Mouse (Mus musculus) midbrain, embryonic 13.5 days (tissue): ENCODE data around the gene Nr5a1. TPM values are rescaled to one million over a fixed set of nuclear protein-coding genes. Genes with fewer than 3 reads are reported as not detected.
A peak's percentile ranks its signal among the peaks of the same experiment; 100 is the strongest.

Source experiments
- ATAC-seq: fragments of 200-750 bp; cut with Nextera tagmentation; 2 replicates; pipeline ENCODE4 v1.8.0; 2017; ENCODE audit warnings: mild to moderate bottlenecking, moderate TSS enrichment, moderate library complexity
- H3K27ac ChIP-seq: fragments of 300-500 bp; sonication (generic); 2 replicates; pipeline ENCODE4 v1.5.1; 2015; ENCODE audit warnings: inconsistent platforms, mild to moderate bottlenecking, moderate library complexity
- H3K27me3 ChIP-seq: fragments of 300-500 bp; sonication (generic); 2 replicates; pipeline ENCODE4 v1.6.1; 2015; ENCODE audit warnings: mild to moderate bottlenecking, inconsistent platforms
- H3K36me3 ChIP-seq: fragments of 300-500 bp; sonication (generic); 2 replicates; pipeline ENCODE4 v1.6.1; 2015; ENCODE audit warnings: mild to moderate bottlenecking, inconsistent platforms
- H3K4me1 ChIP-seq: fragments of 300-500 bp; sonication (generic); replicated peaks from 2 replicates; pipeline ENCODE4 v1.6.1; 2015; ENCODE audit warnings: inconsistent platforms
- H3K4me2 ChIP-seq: fragments of 300-500 bp; sonication (generic); replicated peaks from 2 replicates; pipeline ENCODE4 v1.6.1; 2015; ENCODE audit warnings: moderate library complexity, mild to moderate bottlenecking, inconsistent platforms
- H3K4me3 ChIP-seq: fragments of 300-500 bp; sonication (generic); replicated peaks from 2 replicates; pipeline ENCODE4 v1.5.1; 2015; ENCODE audit warnings: mild to moderate bottlenecking, inconsistent platforms
- H3K9ac ChIP-seq: fragments of 300-500 bp; sonication (generic); replicated peaks from 2 replicates; pipeline ENCODE4 v1.6.1; 2015; ENCODE audit warnings: mild to moderate bottlenecking, inconsistent platforms
- H3K9me3 ChIP-seq: fragments of 300-500 bp; sonication (generic); 2 replicates; pipeline ENCODE4 v1.6.1; 2016; ENCODE audit warnings: mild to moderate bottlenecking, inconsistent platforms
- WGBS: fragments of 180-500 bp; shearing (Covaris S2); methylation state at CpG from one replicate; pipeline ENCODE4 v1.1.7; 2015; 5-methylcytosine and 5-hydroxymethylcytosine counted together
- polyA plus RNA-seq: library from polyadenylated mRNA; unstranded; fragments of >200 nt; fragmentation: Nextera tagmentation; extraction: Ambion mirVana; gene quantifications from 2 replicates; pipeline ENCODE4 v1.2.1, GENCODE M21; 2015

Nr5a1 gene
- polyA plus RNA-seq, 1 experiment from 2014 or later: 0.77 TPM

- no peaks in the 10 kb centered on the region for H3K36me3 ChIP-seq
- ATAC-seq: no peak
- no peaks in the 10 kb centered on the region for H3K9me3 ChIP-seq
- H3K27me3 ChIP-seq: peaks cover 28% of the 10 kb centered on the region
- 75% methylated on average over 8 of the region's 8 CpGs for WGBS
- H3K4me3 ChIP-seq: no peak overlapping the region
- H3K4me2 ChIP-seq: no peak overlapping the region
- no peak overlapping the region for H3K9ac ChIP-seq
- H3K4me1 ChIP-seq: peaks cover 7% of the 10 kb centered on the region
- no peak overlapping the region for H3K27ac ChIP-seq
Observed at GRCm38 (mm10) chr2:38718676-38719075, 4.3 kb upstream of the Nr5a1 start.

- Histone ChIP-seq H3K4me2 (no peak overlapping the region), H3K27ac (no peak overlapping the region), H3K4me1 (peaks cover 7% of the 10 kb centered on the region), H3K9me3 (no peaks in the 10 kb centered on the region), H3K9ac (no peak overlapping the region), H3K27me3 (peaks cover 41% of the 10 kb centered on the region), H3K36me3 (no peaks in the 10 kb centered on the region), H3K4me3 (no peak overlapping the region)
- WGBS: 93% methylated on average over 2 of the region's 2 CpGs
- no peak for ATAC-seq
Observed at GRCm38 (mm10) chr2:38717436-38717835, 3.1 kb upstream of the Nr5a1 start.

- Histone ChIP-seq H3K9ac (no peak overlapping the region), H3K36me3 (no peaks in the 10 kb centered on the region), H3K27me3 (peaks cover 69% of the 10 kb centered on the region), H3K27ac (no peak overlapping the region), H3K4me2 (no peak overlapping the region), H3K9me3 (no peaks in the 10 kb centered on the region), H3K4me1 (peaks cover 22% of the 10 kb centered on the region), H3K4me3 (no peak overlapping the region)
- ATAC-seq: no peak
- 80% methylated on average over 3 of the region's 3 CpGs for WGBS
Observed at GRCm38 (mm10) chr2:38713596-38713995, 746 bp downstream of the Nr5a1 start.

- Histone ChIP-seq H3K27me3 (peaks cover 78% of the 10 kb centered on the region), H3K9me3 (no peaks in the 10 kb centered on the region), H3K36me3 (no peaks in the 10 kb centered on the region), H3K4me3 (no peak overlapping the region), H3K4me2 (no peak overlapping the region; the same call in 1 of the 2 replicates), H3K4me1 (peaks cover 22% of the 10 kb centered on the region), H3K9ac (no peak overlapping the region), H3K27ac (no peak overlapping the region)
- no peak for ATAC-seq
- WGBS: 24% methylated on average over 11 of the region's 11 CpGs
Observed at GRCm38 (mm10) chr2:38712769-38713125, 1.6 kb downstream of the Nr5a1 start.

GRCm38 (mm10) chr2:38712076-38712768 lies 2.1 kb downstream of the Nr5a1 start:
- Histone ChIP-seq H3K4me1 (peaks cover 22% of the 10 kb centered on the region), H3K27me3 (peaks cover 83% of the 10 kb centered on the region), H3K4me2 (peak overlapping the region; percentile 50), H3K9me3 (no peaks in the 10 kb centered on the region), H3K4me3 (peak overlapping the region; percentile 32), H3K36me3 (no peaks in the 10 kb centered on the region), H3K27ac (no peak overlapping the region), H3K9ac (peak overlapping the region; percentile 39; the same call in 1 of the 2 replicates)
- no peak for ATAC-seq
- 4% methylated on average over 58 of the region's 58 CpGs for WGBS

GRCm38 (mm10) chr2:38711421-38711861 lies 2.9 kb downstream of the Nr5a1 start:
- Histone ChIP-seq H3K4me3 (peak overlapping the region; percentile 32), H3K27me3 (peaks cover 91% of the 10 kb centered on the region), H3K27ac (no peak overlapping the region), H3K4me1 (peaks cover 25% of the 10 kb centered on the region), H3K36me3 (no peaks in the 10 kb centered on the region), H3K9ac (0 out of 2 replicates have a peak overlapping the region, but pooled peaks have one; percentile 39), H3K9me3 (no peaks in the 10 kb centered on the region), H3K4me2 (peak overlapping the region; percentile 50)
- 1% methylated on average over 40 of the region's 40 CpGs for WGBS
- no peak for ATAC-seq

- Histone ChIP-seq H3K4me1 (peaks cover 25% of the 10 kb centered on the region), H3K4me3 (peak overlapping the region; percentile 30), H3K4me2 (peak overlapping the region; percentile 47), H3K9ac (peak overlapping the region; percentile 37), H3K9me3 (no peaks in the 10 kb centered on the region), H3K36me3 (no peaks in the 10 kb centered on the region), H3K27me3 (peaks cover 95% of the 10 kb centered on the region), H3K27ac (no peak overlapping the region)
- peak; percentile 48; the same call in 1 of the 2 replicates for ATAC-seq
- WGBS: under 1% methylated on average over 70 of the region's 75 CpGs
Observed at GRCm38 (mm10) chr2:38710304-38711241, 3.8 kb downstream of the Nr5a1 start.

- WGBS: 24% methylated on average over 12 of the region's 12 CpGs
- no peaks in the 10 kb centered on the region for H3K9me3 ChIP-seq
- ATAC-seq: no peak
- H3K36me3 ChIP-seq: no peaks in the 10 kb centered on the region
- peaks cover 25% of the 10 kb centered on the region for H3K4me1 ChIP-seq
- H3K27me3 ChIP-seq: peaks cover 98% of the 10 kb centered on the region
- no peak overlapping the region for H3K4me2 ChIP-seq
- no peak overlapping the region for H3K9ac ChIP-seq
- H3K27ac ChIP-seq: no peak overlapping the region
- H3K4me3 ChIP-seq: no peak overlapping the region
Observed at GRCm38 (mm10) chr2:38708907-38709688, 5.2 kb downstream of the Nr5a1 start.

- Histone ChIP-seq H3K36me3 (no peaks in the 10 kb centered on the region), H3K4me1 (peaks cover 18% of the 10 kb centered on the region), H3K4me3 (no peak overlapping the region), H3K27me3 (peaks cover 93% of the 10 kb centered on the region), H3K27ac (no peak overlapping the region), H3K9ac (no peak overlapping the region), H3K9me3 (no peaks in the 10 kb centered on the region), H3K4me2 (no peak overlapping the region)
- no peak for ATAC-seq
- 39% methylated on average over 6 of the region's 6 CpGs for WGBS
Observed at GRCm38 (mm10) chr2:38706661-38707060, 7.7 kb downstream of the Nr5a1 start.

GRCm38 (mm10) chr2:38705036-38705435 lies 9.3 kb downstream of the Nr5a1 start:
- 83% methylated on average over 4 of the region's 4 CpGs for WGBS

GRCm38 (mm10) chr2:38704336-38704735 lies 10.0 kb downstream of the Nr5a1 start:
- Histone ChIP-seq H3K4me1 (0 out of 2 replicates have a peak, but pooled peaks cover 3% of the 10 kb centered on the region), H3K36me3 (no peaks in the 10 kb centered on the region), H3K9me3 (no peaks in the 10 kb centered on the region), H3K4me3 (no peak overlapping the region), H3K9ac (no peak overlapping the region), H3K4me2 (no peak overlapping the region), H3K27me3 (peaks cover 95% of the 10 kb centered on the region), H3K27ac (no peak overlapping the region)
- ATAC-seq: no peak
- 88% methylated on average over 9 of the region's 9 CpGs for WGBS

More at GRCm38 (mm10) chr2:38705036-38705435, 9.3 kb downstream of the Nr5a1 start:
- Histone ChIP-seq H3K4me1 (peaks cover 4% of the 10 kb centered on the region; the same call in 1 of the 2 replicates), H3K27me3 (peaks cover 95% of the 10 kb centered on the region), H3K9ac (no peak overlapping the region), H3K4me2 (no peak overlapping the region), H3K36me3 (no peaks in the 10 kb centered on the region), H3K9me3 (no peaks in the 10 kb centered on the region), H3K27ac (no peak overlapping the region), H3K4me3 (no peak overlapping the region)
- ATAC-seq: no peak
